Mouse (Mus musculus): ENCODE results near the gene Itk. TPM values are rescaled to one million over a fixed set of nuclear protein-coding genes. Genes with fewer than 3 reads are reported as not detected.
A peak's percentile ranks its signal among the peaks of the same experiment; 100 is the strongest.

Itk gene
- total RNA-seq, 2 experiments from 2014 or later = 0.14 to 0.18 TPM

GRCm38 (mm10) chr11:46358369-46358768 is 30.9 kb downstream of the Itk start:
- DNase-seq = no peak

DNA sequence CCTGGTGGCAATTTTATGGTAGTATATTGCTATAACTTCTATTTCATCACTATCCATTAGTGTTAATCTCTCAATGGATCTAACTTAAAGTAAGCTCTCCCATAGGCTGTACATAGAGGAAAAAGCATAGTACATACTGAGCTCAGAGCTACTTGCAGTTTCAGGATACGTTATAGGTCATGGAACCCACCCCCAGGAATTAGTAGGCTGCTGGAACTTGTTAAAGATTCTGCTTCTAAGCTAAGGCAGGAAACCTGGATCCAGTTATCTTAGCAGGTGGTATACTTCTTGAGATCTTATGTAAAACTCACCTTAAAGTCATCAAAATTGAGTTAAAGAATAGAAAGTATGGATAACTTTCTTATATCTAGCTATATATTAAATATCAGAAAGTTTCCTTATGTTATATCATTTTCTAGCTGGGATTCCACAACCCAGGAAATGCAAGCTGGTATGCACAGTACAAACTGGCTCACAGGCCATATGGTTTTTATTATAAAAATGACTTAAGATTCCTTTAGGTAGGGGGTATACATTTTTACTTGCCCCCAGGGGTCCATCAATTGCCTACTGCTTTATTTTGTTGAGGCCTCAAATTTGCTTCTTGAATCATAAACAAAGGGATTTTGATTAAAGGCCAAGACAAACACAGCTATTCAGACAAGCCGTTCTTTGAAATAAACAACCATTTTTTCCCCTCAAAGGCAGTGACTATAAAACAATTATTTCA is 39.5 kb downstream of the Itk start:
- DNase-seq = no peak

DNA sequence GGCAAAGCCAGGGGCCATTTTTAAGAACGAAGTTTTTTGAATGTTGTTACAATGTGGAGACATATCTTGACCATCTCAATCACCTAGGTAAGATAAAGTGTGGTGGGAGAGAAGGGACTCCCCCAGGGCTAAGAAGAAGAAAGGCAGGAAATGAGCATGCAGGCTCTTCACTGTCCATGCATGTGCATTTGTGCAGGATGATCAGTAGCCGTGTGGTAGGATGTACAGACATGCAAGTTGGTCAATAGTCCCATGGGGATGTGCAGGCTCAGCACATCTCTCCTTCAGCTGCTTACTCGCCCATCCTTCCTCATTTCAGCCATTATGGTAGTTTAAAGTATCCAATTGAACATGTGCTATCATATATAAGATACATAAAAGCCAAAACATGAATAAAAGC is 40.9 kb downstream of the Itk start:
- no peak for DNase-seq

- no peak for DNase-seq
These were observed 41.6 kb downstream of the Itk start for GRCm38 (mm10) chr11:46347756-46348155.

- no peak for DNase-seq
These were observed 45.3 kb downstream of the Itk start for GRCm38 (mm10) chr11:46343886-46344546.

GRCm38 (mm10) chr11:46341960-46342359 is 47.4 kb downstream of the Itk start:
- no peak for DNase-seq

GRCm38 (mm10) chr11:46336020-46336419 is 53.3 kb downstream of the Itk start:
- no peak for DNase-seq

GRCm38 (mm10) chr11:46332217-46332616 is 57.1 kb downstream of the Itk start:
- no peak for DNase-seq

DNA sequence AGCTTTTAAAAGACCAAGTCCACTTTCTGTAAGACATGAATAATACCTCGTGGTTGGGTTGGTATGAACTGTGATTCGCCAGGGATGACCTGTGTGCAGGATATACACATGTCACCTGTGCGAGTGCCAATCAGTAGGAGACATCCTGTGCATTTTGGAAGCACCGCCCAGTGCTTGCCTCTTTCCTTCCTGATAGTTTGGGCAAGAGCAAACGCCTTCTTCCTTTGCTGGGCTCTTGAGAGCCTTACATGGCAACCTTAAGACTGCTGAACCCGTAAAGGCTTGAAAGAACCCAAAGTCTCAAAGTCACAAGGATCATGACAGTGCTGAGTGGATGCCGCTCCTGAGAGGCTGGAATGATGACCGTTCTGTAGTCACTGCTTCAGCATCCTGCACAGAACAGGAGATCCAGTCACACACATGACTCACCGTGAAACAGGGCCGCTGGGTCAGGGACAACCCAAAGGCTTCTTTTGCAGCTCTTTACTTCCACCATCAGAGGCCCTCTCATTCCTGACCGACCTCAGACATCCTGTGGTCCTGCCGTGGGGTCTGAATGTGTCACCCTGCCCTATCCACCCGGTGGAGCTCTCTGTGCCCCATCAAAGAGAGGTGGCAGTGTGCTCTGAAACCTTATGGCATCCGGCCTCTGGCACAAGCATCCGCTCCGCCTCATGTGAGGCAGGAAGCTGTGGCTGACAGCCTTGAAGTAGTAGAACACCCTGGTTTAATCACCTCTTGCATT is 62.9 kb downstream of the Itk start:
- DNase-seq = no peak

- DNase-seq = no peak
These were observed 67.8 kb downstream of the Itk start for GRCm38 (mm10) chr11:46321559-46321958.

GRCm38 (mm10) chr11:46314534-46314933 is 74.8 kb downstream of the Itk start:
- no peak for DNase-seq

- DNase-seq = no peak
These were observed 75.5 kb downstream of the Itk start for GRCm38 (mm10) chr11:46313851-46314250.

GRCm38 (mm10) chr11:46312523-46313035 is 76.7 kb downstream of the Itk start, which contains the start of gene Cyfip2:
TSS of gene Cyfip2 (minus strand) at chr11:46312859.
- no peak for DNase-seq

GRCm38 (mm10) chr11:46311703-46312522 is 77.4 kb downstream of the Itk start:
- DNase-seq = peak; percentile 24

- DNase-seq = no peak
These were observed 78.1 kb downstream of the Itk start for GRCm38 (mm10) chr11:46311181-46311702.

- no peak for DNase-seq
These were observed 78.7 kb downstream of the Itk start for GRCm38 (mm10) chr11:46310647-46311063.

DNA sequence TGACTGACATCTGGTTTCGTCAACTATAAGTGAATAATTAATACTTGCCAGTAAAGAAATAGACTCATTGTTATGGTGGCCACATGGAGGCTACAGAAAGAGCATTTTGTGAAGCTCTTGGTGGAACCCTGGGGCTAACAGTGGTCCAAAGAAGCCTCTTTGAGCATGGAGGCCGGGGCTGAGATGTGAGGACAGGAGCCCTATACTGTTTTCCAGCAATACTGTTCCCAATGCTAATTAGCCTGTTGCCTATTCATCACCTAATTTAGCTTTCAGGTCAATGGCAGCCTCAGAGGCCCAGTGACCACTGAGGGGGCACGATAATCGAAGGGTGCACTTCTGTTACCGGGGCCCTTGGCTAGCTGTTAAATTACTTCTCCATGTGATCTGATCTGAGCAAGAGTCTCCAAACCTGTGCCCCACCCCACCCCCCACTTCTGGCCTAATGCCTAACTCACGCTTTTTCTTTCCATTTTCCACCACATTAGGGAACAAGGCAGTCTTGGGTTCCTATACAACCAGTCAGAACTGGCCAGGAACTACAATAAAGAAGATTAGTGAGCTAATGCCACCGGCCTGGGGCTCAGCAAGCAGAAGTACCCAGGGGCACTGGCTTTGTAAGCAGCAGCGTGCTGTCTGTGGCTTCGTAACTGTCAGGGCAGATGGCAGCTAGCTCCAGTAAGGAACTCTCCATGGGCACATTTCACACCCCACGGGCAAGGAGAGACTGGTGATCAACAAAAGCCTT is 79.3 kb downstream of the Itk start:
- DNase-seq = no peak

DNA sequence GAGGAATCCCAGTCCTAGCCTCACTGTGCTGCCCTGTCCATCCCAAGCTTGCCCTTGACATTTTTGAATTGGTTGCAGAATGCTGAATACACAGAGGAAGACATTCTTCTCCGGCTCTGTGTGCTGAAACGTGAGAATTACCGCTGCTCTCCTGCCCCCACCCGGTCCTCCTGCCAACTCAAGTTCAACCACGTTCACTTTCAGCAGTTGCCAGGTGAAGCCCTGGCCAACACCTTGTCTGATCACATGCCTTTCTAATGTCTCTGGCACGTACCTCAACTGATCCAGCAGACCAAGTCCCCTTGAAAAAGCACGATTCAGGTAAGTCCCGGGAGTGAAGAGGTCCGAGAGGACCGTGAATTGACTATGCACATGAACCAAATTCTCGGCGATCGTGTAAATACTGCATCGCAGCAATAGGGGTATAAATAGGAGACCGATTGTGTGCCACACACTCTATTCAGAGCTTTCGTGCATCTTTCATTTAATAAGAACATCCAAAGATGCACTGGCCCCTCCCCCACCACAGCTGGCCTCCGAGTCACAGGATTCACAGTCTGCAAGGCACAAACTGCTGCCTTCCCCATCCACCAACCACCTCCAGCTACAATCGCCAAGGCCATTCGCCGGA is 80.1 kb downstream of the Itk start:
- no peak for DNase-seq

DNA sequence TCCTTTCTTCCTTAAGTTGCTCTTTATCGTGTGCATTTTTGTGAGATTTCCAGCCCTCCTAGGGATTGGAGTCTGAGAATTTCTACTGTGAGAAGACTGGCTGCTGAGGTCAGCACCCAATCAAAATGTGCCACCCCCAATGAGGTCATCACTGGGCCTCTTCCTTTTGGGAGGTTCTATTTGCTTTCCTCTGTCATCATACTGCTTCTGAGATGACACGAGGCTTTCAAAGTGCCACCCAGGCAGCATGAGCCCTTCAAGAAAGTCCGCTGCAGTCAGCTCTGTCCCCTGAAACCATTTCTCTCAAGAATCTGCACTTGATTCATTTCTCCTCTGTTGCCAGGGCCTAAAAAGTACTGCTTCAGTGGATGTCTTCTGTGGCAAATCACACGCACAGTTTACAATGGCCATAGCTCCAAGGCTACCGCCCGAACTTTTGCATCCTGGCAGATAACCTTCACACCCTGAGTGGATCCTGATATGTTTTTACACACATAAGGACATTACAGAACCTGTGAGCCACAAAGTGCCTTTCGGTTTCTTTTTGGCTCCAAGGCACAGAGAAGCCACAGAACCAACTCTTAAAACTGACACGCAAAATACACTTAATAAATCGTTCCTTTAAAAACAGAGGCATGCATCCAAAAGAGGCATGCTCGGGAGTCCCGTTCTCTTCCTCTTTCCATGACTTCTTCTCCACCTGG is 80.9 kb downstream of the Itk start:
- DNase-seq = no peak

DNA sequence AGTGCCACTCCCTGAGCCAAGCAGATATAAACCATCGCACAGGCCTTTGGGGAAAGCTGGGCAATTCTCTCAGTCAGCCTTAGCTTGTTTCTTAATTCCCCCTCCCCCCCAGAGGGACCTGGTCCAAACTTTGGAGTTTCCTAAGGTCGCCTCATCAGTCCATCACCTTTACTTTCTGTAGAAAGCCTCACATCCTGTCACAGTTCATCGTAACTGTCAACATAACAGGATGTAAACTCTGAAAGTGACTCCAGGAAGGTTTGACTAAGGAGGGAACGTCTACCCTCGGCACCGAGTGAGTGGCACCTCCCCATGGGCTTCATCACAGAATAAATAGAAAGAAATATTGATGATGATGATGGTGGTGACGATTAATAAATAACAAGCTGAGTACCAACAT is 81.5 kb downstream of the Itk start:
- DNase-seq = no peak
